Mouse (Mus musculus) CD4-positive helper T cell, adult 2 months (primary cell): Measurements from ENCODE around the gene Gpc5.

Experiments used
- DNase-seq: peaks from one replicate; pipeline ENCODE4 v3.0.0-alpha.2; 2012; ENCODE audit warnings: low read depth, missing footprints, low spot score

The Gpc5 gene

GRCm38 (mm10) chr14:115365320-115365935, 273.4 kb downstream of the Gpc5 start:
- no peak for DNase-seq

DNA sequence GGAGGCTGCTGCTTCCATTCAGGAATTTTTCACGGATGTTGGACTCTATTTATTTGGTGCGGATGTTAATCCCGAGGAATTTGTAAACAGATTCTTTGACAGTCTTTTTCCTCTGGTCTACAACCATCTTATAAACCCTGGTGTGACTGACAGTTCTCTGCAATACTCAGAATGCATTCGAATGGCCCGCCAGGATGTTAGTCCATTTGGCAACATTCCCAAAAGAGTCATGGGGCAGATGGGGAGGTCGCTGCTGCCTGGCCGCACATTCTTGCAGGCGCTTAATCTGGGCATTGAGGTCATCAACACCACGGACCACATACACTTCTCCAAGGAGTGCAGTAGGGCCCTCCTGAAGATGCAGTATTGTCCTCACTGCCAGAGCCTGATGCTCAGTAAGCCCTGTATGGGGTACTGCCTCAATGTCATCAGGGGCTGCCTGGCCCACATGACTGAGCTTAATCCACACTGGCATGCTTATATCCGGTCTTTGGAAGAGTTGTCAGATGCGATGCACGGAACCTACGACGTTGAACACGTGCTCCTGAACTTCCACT, 277.7 kb downstream of the Gpc5 start:
- no peak for DNase-seq

GRCm38 (mm10) chr14:115371131-115371530, 279.1 kb downstream of the Gpc5 start:
- DNase-seq, result no peak

- DNase-seq, result no peak
Observed at GRCm38 (mm10) chr14:115391831-115392230, 299.8 kb downstream of the Gpc5 start.

GRCm38 (mm10) chr14:115392894-115393524, 301.0 kb downstream of the Gpc5 start:
- peak; percentile 12 for DNase-seq

DNA sequence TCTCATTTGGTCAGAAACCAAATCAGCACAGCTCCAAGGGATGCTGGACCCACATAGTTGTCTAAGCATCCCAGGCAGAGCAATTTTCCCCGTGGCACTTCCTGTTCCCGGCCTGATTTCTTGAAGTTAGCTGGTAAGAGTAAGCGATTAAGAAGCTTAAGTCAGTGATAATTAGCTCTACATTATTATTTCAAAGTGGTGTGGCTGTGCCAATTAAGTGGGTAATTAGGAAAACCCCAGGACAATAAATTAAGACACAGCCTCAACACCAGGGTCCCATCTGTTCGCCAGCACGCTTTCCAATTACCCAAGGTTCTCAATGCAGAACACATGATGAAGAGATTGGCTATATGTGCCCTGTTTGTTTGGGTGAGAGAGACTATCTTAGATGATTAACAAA, 314.6 kb downstream of the Gpc5 start:
- no peak for DNase-seq

- DNase-seq, result no peak
Observed at GRCm38 (mm10) chr14:115407309-115407930, 315.4 kb downstream of the Gpc5 start.

GRCm38 (mm10) chr14:115410881-115411280, 318.9 kb downstream of the Gpc5 start:
- no peak for DNase-seq

- DNase-seq, result no peak
Observed at GRCm38 (mm10) chr14:115411513-115412174, 319.6 kb downstream of the Gpc5 start.

GRCm38 (mm10) chr14:115412821-115413220, 320.8 kb downstream of the Gpc5 start:
- no peak for DNase-seq

DNA sequence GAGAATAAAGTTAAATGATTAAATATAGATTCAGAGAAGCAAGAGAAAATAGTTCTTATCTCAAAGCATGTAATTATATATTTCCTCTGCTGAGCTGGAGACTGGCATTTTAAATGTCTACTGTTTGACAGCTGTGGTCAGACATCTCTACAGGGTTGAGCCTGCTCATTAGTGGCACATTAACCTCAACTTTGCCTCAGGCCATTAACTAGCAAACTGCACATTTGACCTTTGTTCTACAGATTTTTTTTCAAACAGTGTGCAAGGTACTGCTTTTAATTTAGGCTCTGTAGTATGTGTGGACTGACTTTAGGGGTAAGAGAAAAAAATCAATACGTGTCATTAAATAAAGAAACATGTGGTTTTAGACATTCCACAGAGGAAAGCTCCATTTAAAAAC, 321.4 kb downstream of the Gpc5 start:
- no peak for DNase-seq

- DNase-seq, result no peak
Observed at GRCm38 (mm10) chr14:115414545-115414944, 322.5 kb downstream of the Gpc5 start.

- no peak for DNase-seq
Observed at GRCm38 (mm10) chr14:115431967-115432366, 340.0 kb downstream of the Gpc5 start.

- DNase-seq, result no peak
Observed at GRCm38 (mm10) chr14:115432368-115432767, 340.4 kb downstream of the Gpc5 start.

GRCm38 (mm10) chr14:115436617-115437016, 344.6 kb downstream of the Gpc5 start:
- no peak for DNase-seq

DNA sequence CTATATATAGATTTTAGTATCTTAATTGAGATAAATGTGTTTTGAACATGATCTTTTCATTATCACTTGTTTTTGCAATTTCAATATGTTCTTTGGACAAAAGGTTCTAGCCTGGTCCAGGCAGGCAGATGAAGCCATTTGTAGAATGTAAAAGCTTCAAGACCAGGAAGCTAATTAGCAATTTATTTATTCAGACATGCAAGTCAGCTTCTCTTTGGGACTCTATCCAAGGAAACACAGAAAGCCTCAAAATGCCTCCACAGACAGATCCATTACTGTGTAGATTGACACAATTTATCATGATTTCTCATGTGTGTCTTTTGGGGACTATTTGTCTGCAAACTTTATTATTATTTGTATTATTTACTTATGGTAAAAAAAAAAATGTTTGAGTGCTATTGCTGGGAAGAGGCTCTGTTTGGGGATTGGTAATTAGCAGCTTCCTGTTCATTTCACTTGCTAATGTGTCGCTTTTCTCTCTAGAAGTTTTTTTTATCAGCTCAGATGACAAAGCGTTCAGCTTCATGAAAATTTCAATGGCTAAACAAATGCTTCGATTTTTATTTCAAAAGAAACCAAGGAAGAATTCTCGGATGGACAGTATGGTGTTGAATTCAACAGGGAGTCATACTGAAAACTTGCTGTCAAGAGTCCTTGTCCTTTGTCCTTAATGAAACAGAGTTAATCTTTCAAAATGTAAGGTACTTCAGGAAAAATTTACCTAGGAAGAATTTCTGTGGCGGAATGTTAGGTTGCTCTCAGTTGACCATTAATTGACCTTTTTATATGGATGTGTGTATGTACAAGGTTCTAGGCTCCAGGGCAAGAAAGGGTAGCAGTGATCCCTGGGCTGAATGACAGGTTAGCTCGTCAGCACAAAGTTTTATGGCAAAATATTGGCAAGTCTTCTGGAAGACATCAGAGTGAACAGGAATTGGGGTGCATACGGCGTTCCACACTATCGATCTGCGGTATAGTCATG, 353.1 kb downstream of the Gpc5 start:
- no peak for DNase-seq

- DNase-seq, result no peak
Observed at GRCm38 (mm10) chr14:115450938-115451337, 358.9 kb downstream of the Gpc5 start.

GRCm38 (mm10) chr14:115467960-115468359, 375.9 kb downstream of the Gpc5 start:
- DNase-seq, result no peak

DNA sequence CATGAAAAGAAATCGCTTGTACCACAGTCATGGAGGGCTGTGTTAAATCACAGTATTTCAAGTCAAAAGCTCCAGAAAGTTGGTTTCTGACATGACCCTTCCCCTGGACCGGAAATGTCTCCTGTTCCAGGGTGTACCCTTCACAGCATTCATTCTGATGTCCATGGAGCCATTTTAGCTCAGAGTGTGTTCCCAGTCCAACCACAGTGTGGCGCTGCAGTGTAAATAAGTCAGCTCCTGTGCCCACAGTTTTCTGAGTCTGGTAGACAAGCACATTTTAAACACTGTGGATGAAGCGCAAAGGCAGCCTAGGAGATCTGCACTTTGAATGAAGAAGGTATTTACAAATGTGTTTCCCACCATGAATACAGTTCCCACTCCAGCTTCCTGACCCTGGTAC, 383.2 kb downstream of the Gpc5 start:
- DNase-seq, result no peak

- DNase-seq, result no peak
Observed at GRCm38 (mm10) chr14:115477360-115477759, 385.3 kb downstream of the Gpc5 start.

DNA sequence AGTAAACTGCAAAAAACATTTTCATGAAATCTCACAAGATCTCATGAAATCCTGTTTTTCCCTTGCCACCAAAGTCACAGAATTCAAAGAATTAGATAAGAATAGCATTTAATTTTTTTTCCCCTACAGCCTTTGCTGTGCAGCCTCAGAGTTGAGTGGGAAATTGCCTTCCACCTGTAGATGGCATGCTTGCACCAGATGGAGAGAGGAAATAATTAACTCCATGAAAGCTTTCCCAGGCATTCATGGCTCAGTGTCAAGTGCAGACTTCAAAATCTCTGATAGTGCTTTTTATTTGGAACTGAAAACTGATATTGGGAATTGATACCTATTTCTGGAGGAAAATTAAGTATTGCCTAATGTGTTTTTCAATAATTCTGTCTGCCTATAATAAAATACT, 393.1 kb downstream of the Gpc5 start:
- DNase-seq, result no peak
